Mouse (Mus musculus) stomach, embryonic 16.5 days (tissue): ENCODE data around the gene Fbxl8. TPM values are rescaled to one million over a fixed set of nuclear protein-coding genes. Genes with fewer than 3 reads are reported as not detected.
"Not testable (repeated sequence)": the region's sequence is repeated elsewhere in the genome, so short reads cannot be mapped to it uniquely, and the experiment has no call there.

Experiments
- ATAC-seq: fragments of 200-750 bp; cut with Nextera tagmentation; 2 replicates; pipeline ENCODE4 v1.8.0; 2017; ENCODE audit warnings: moderate number of reproducible peaks, moderate TSS enrichment; ENCODE audit not compliant: insufficient read depth, low FRiP score
- H3K27ac ChIP-seq: fragments of 300-500 bp; sonication (generic); 2 replicates; pipeline ENCODE4 v1.5.1; 2014; ENCODE audit warnings: low read length
- H3K27me3 ChIP-seq: fragments of 300-500 bp; sonication (generic); 2 replicates; pipeline ENCODE4 v1.6.1; 2014; ENCODE audit warnings: low read length, control low read depth, mixed read lengths; ENCODE audit not compliant: control insufficient read depth, insufficient read depth
- H3K36me3 ChIP-seq: fragments of 300-500 bp; sonication (generic); 2 replicates; pipeline ENCODE4 v1.6.1; 2014; ENCODE audit warnings: low read length; ENCODE audit not compliant: control insufficient read depth, insufficient read depth
- H3K4me1 ChIP-seq: fragments of 300-500 bp; sonication (generic); 2 replicates; pipeline ENCODE4 v1.6.1; 2014; ENCODE audit warnings: low read length, control low read depth, mixed read lengths; ENCODE audit not compliant: control insufficient read depth, insufficient read depth
- H3K4me2 ChIP-seq: fragments of 300-500 bp; sonication (generic); 2 replicates; pipeline ENCODE4 v1.6.1; 2014; ENCODE audit warnings: low read depth, low read length, mixed read lengths
- H3K4me3 ChIP-seq: fragments of 300-500 bp; sonication (generic); replicated peaks from 2 replicates; pipeline ENCODE4 v1.5.1; 2014; ENCODE audit warnings: mild to moderate bottlenecking, low read length
- H3K9ac ChIP-seq: fragments of 300-500 bp; sonication (generic); 2 replicates; pipeline ENCODE4 v1.6.1; 2014; ENCODE audit warnings: low read length
- H3K9me3 ChIP-seq: fragments of 300-500 bp; sonication (generic); replicated peaks from 2 replicates; pipeline ENCODE4 v1.6.1; 2016; ENCODE audit warnings: low read length, control low read depth; ENCODE audit not compliant: control insufficient read depth
- WGBS: fragments of 180-500 bp; shearing (Covaris S2); extraction: QIAGEN DNeasy Blood & Tissue Kit; methylation state at CpG from one replicate; pipeline ENCODE4 v1.1.7; 2014; 5-methylcytosine and 5-hydroxymethylcytosine counted together
- polyA plus RNA-seq: library from polyadenylated mRNA; unstranded; fragments of >200 nt; fragmentation: Nextera tagmentation; extraction: Ambion mirVana; gene quantifications from 2 replicates; pipeline ENCODE4 v1.2.1, GENCODE M21; 2015

The Fbxl8 gene
- polyA plus RNA-seq: 3.4 and 4.7 TPM in 2 replicates

GRCm38 (mm10) chr8:105264024-105264982 is at the start of gene Fbxl8, which contains the start of gene Tradd:
Gene Fbxl8 (plus strand): TSS chr8:105264648.
Gene Tradd (minus strand): TSS chr8:105264609.
- no peaks in the 10 kb centered on the region for H3K9me3 ChIP-seq
- peaks cover 35% of the 10 kb centered on the region for H3K27me3 ChIP-seq
- no peak within 1 kb of the TSS for H3K27ac ChIP-seq
- H3K4me1 ChIP-seq: peaks cover 29% of the 10 kb centered on the region
- ATAC-seq: peak; percentile 77
- H3K4me2 ChIP-seq: peak within 1 kb of the TSS; percentile 94
- H3K9ac ChIP-seq: peak within 1 kb of the TSS; percentile 72
- H3K36me3 ChIP-seq: no peaks in the 10 kb centered on the region
- H3K4me3 ChIP-seq: peak within 1 kb of the TSS; percentile 67
- WGBS: 1% methylated on average over 54 of the region's 54 CpGs

GRCm38 (mm10) chr8:105217926-105218522 is 46.4 kb upstream of the Fbxl8 start:
- Histone ChIP-seq H3K27ac (no peak overlapping the region), H3K4me3 (no peak overlapping the region), H3K4me1 (no peaks in the 10 kb centered on the region), H3K27me3 (no peaks in the 10 kb centered on the region), H3K4me2 (no peak overlapping the region), H3K36me3 (0 out of 2 replicates have a peak, but pooled peaks cover 5% of the 10 kb centered on the region), H3K9me3 (no peaks in the 10 kb centered on the region), H3K9ac (no peak overlapping the region)
- ATAC-seq: no peak
- 79% methylated on average over 5 of the region's 5 CpGs for WGBS

- ATAC-seq: no peak
- Histone ChIP-seq H3K9me3 (no peaks in the 10 kb centered on the region), H3K4me1 (peaks cover 21% of the 10 kb centered on the region), H3K9ac (no peak overlapping the region), H3K27me3 (no peaks in the 10 kb centered on the region), H3K4me2 (no peak overlapping the region; the same call in 1 of the 2 replicates), H3K4me3 (no peak overlapping the region), H3K27ac (peak overlapping the region; percentile 77; the same call in 1 of the 2 replicates), H3K36me3 (no peaks in the 10 kb centered on the region)
- 80% methylated on average over 7 of the region's 7 CpGs for WGBS
These were observed 40.6 kb upstream of the Fbxl8 start for GRCm38 (mm10) chr8:105223850-105224249.

GRCm38 (mm10) chr8:105224413-105225271 is 39.8 kb upstream of the Fbxl8 start, which contains the start of gene D230025D16Rik:
Gene D230025D16Rik (plus strand): TSS chr8:105225145.
- WGBS: 3% methylated on average over 34 of the region's 34 CpGs
- Histone ChIP-seq H3K4me3 (peak within 1 kb of the TSS; percentile 97), H3K9ac (peak within 1 kb of the TSS; percentile 92), H3K27me3 (no peaks in the 10 kb centered on the region), H3K27ac (peak within 1 kb of the TSS; percentile 90), H3K4me2 (peak within 1 kb of the TSS; percentile 62), H3K4me1 (peaks cover 21% of the 10 kb centered on the region), H3K36me3 (no peaks in the 10 kb centered on the region), H3K9me3 (no peaks in the 10 kb centered on the region)
- ATAC-seq: peak; percentile 92

GRCm38 (mm10) chr8:105225272-105225593 is 39.2 kb upstream of the Fbxl8 start:
- H3K4me1 ChIP-seq: peaks cover 21% of the 10 kb centered on the region
- no peak for ATAC-seq
- peak overlapping the region; percentile 62 for H3K4me2 ChIP-seq
- peak overlapping the region; percentile 90 for H3K27ac ChIP-seq
- no peaks in the 10 kb centered on the region for H3K9me3 ChIP-seq
- peak overlapping the region; percentile 92 for H3K9ac ChIP-seq
- H3K36me3 ChIP-seq: no peaks in the 10 kb centered on the region
- WGBS: 1% methylated on average over 27 of the region's 27 CpGs
- H3K4me3 ChIP-seq: peak overlapping the region; percentile 97
- no peaks in the 10 kb centered on the region for H3K27me3 ChIP-seq

- no peaks in the 10 kb centered on the region for H3K9me3 ChIP-seq
- WGBS: 10% methylated on average over 6 of the region's 6 CpGs
- peak overlapping the region; percentile 90 for H3K27ac ChIP-seq
- ATAC-seq: peak; percentile 25; the same call in 1 of the 2 replicates
- peak overlapping the region; percentile 92 for H3K9ac ChIP-seq
- H3K4me2 ChIP-seq: peak overlapping the region; percentile 62
- H3K4me3 ChIP-seq: peak overlapping the region; percentile 97
- H3K4me1 ChIP-seq: peaks cover 21% of the 10 kb centered on the region
- H3K27me3 ChIP-seq: no peaks in the 10 kb centered on the region
- no peaks in the 10 kb centered on the region for H3K36me3 ChIP-seq
These were observed 38.5 kb upstream of the Fbxl8 start for GRCm38 (mm10) chr8:105225917-105226316.

- 77% methylated on average over 12 of the region's 12 CpGs for WGBS
- Histone ChIP-seq H3K27me3 (no peaks in the 10 kb centered on the region), H3K4me3 (no peak overlapping the region), H3K9ac (no peak overlapping the region), H3K4me1 (0 out of 2 replicates have a peak, but pooled peaks cover 9% of the 10 kb centered on the region), H3K9me3 (no peaks in the 10 kb centered on the region), H3K36me3 (no peaks in the 10 kb centered on the region), H3K27ac (no peak overlapping the region), H3K4me2 (no peak overlapping the region)
- ATAC-seq: no peak
These were observed 32.7 kb upstream of the Fbxl8 start for GRCm38 (mm10) chr8:105231503-105232320.

- H3K27ac ChIP-seq, H3K4me1 ChIP-seq, H3K9ac ChIP-seq, H3K4me2 ChIP-seq, H3K27me3 ChIP-seq, ATAC-seq, H3K9me3 ChIP-seq, H3K4me3 ChIP-seq, H3K36me3 ChIP-seq: not testable (repeated sequence)
- 91% methylated on average over 4 of the region's 4 CpGs for WGBS
These were observed 32.1 kb upstream of the Fbxl8 start for GRCm38 (mm10) chr8:105232321-105232693.
